Mouse (Mus musculus) T-helper 1 cell (primary cell): Measurements from ENCODE around the gene Zfp273.
"Not testable (repeated sequence)": the region's sequence is repeated elsewhere in the genome, so short reads cannot be mapped to it uniquely, and the experiment has no call there.

ENCODE experiments used
- in situ Hi-C: fragments of 300-600 bp; cut with MboI, MseI; formaldehyde crosslinking; loops from one replicate; pipeline ENCODE4 v1.15.1; 2025; ENCODE audit warnings: high pct_unique_total_duplicates

Zfp273 gene

GRCm38 (mm10) chr13:67864764-67865350 is 51.3 kb downstream of the Zfp273 start:
- in situ Hi-C loops = loop anchor here (25.0 kb wide), 1 partner anchor 697 kb away; no protein-coding TSS in a partner anchor

GRCm38 (mm10) chr13:67867899-67868298 is 54.4 kb downstream of the Zfp273 start:
- in situ Hi-C loops = loop anchor here (25.0 kb wide), 1 partner anchor 694 kb away; no protein-coding TSS in a partner anchor

- in situ Hi-C loops = not testable (repeated sequence)
Measured at GRCm38 (mm10) chr13:67876049-67876698, 62.6 kb downstream of the Zfp273 start.
